Mouse (Mus musculus): Measurements from ENCODE around the gene Krt84. TPM values are rescaled to one million over a fixed set of nuclear protein-coding genes. Genes with fewer than 3 reads are reported as not detected.
"Not testable (repeated sequence)": the region's sequence is repeated elsewhere in the genome, so short reads cannot be mapped to it uniquely, and the experiment has no call there.

Gene Krt84
- not detected for total RNA-seq (2021)

- no peak for DNase-seq
Observed at GRCm38 (mm10) chr15:101532720-101533119, at the start of gene Krt84. Krt84 (minus strand) TSS chr15:101532820.

GRCm38 (mm10) chr15:101581701-101582100, 49.1 kb upstream of the Krt84 start:
- no peak for DNase-seq

DNA sequence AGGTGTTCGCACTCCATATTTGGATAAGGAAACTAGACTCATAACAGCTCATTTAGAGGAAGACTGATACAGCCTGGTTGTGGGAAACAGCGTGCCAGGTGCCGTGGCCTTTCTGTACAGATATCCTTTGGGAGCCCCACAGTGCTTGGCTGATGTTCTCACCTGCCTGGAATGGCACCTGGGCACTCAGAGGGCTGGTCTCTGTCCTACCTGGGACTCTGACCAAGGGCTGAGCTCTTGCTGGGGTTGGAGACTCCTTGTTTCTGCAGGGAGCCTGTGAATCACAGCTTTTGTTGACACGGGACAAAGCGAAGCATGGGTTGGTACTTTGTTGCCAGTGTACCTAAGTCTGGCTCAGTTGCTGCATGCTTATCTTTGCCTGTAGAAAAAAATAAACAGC, 42.9 kb upstream of the Krt84 start:
- DNase-seq, result no peak

GRCm38 (mm10) chr15:101573796-101574345, 41.3 kb upstream of the Krt84 start, which contains the start of gene Krt75:
Krt75 (minus strand) TSS chr15:101573904.
- no peak for DNase-seq

- DNase-seq, result no peak
Observed at GRCm38 (mm10) chr15:101567780-101568179, 35.2 kb upstream of the Krt84 start.

GRCm38 (mm10) chr15:101562850-101563249, 30.2 kb upstream of the Krt84 start, which contains the start of gene Krt90:
Krt90 (minus strand) TSS chr15:101562950.
- no peak for DNase-seq

DNA sequence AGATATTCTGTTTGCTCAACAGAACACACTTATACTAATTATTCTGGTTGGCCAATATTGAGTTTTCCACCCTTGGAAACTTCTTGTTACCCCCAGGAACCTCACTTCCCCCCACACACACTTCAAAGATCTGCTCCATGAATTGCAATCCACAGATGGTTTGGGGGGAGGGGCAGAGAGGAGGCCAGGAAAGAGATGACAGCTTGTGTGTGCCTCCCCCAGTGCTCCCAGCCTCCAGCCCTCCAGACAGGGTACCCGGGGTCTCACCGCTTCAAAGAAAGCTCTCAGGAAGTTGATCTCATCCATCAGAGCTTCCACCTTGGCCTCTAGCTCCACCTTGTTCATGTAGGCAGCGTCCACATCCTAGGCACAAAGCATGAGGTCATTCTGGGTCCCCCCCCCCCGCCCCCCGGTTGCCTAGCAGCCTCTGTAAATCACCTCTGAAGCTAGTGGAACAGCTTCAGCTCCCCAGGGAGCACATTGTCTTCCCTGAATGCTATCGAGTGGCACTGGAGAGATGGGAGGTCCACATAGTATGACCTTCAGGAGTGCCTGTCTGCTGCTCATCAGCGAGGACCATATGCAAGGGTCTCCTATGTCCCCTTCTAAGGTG, 25.5 kb upstream of the Krt84 start:
- no peak for DNase-seq

DNA sequence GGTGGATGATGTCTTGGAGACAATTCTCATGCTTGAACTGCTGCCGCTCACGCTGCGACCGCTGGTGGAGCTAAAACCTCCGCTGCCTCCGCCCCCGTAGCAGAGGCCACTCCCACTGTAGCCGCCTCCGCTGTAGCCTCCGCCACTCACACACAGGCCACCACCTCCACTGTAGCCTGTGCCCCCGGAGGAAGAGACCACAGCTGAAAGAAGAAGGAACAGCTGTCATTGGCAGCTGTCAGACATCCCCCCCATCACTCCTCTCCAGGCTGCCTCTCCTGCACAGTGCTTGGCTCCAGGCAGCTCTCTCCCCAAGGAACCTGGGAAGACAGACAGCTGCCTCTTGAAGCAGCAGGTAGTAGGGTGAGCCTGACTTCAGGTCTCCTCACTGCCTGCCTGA, 20.5 kb upstream of the Krt84 start:
- peak; percentile 48 for DNase-seq

GRCm38 (mm10) chr15:101552188-101552587, 19.6 kb upstream of the Krt84 start:
- no peak for DNase-seq

DNA sequence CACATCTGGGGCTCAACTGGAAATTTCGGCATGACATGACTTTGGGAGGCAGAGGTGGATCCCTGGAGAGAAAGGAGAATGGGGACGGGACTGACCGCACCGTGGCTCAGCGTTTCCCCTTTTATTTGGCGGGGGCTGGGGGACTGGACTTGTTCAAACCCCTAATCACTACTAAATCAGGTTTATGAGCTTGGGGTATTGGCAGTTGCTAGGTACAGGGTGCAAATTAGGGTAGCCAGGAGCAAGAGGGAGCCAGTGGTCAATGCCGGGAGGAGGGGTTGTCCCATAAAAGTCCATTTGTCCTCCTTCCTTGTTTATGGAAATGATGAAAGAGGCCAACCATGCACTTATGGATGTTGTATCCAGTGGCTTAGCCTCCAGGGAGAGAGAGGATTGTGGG, 17.9 kb upstream of the Krt84 start, which contains the start of gene Krt82:
Krt82 (minus strand) TSS at position 101 of the 400 bp plus-strand sequence.
- no peak for DNase-seq

GRCm38 (mm10) chr15:101544478-101544877, 11.9 kb upstream of the Krt84 start:
- no peak for DNase-seq

- DNase-seq, result no peak
Observed at GRCm38 (mm10) chr15:101542543-101542942, 9.9 kb upstream of the Krt84 start.

DNA sequence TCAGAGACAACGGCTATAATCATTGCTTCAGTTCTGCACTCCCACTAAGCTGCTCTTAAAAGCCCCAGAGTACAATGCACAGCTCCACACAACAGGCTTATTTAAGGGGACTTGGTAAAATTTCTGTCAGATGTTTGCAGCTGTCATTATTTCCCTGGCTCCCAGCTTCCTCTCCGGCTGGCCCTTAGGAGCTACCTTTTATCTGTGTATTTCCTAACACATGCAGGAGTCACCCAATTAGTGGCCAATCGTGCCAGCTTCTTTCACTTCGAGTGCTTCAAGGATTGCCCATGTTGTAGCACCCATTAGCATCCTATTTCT, 5.9 kb upstream of the Krt84 start:
- DNase-seq, result no peak

DNA sequence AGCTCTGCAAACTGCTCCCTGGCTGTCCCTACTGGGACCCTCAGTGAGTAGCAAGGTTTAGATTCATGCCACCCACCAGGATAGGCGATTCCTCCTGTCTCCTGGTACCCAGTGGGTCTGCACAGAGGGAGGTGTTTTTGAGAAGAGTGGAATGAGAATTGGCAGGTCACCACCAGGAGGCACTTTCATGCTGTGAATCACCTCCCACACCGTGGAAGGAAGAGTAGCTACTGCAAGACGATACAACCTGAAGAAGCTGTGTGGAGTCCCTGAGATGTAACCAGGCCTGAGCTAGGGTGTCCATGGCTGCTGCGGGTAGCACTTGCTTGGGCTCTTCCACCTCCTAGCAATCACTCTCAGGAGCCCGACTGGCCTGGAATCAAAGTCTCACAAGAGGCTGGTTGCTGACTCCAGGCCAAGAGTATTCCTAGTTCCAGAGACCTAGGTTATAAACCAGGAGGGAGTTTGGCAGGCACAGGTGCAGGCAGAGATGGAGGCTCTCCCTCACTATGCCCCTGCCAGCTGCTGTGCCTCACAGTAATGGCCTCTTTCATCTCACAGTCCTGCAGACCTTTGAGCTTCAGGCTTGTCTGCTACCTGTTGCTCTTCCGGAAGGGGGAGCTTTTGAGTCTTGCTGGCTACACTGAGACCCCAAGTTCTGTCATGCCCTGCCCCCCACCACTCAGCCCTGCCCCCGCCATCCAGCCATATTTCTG, 5.4 kb upstream of the Krt84 start:
- DNase-seq, result no peak

DNA sequence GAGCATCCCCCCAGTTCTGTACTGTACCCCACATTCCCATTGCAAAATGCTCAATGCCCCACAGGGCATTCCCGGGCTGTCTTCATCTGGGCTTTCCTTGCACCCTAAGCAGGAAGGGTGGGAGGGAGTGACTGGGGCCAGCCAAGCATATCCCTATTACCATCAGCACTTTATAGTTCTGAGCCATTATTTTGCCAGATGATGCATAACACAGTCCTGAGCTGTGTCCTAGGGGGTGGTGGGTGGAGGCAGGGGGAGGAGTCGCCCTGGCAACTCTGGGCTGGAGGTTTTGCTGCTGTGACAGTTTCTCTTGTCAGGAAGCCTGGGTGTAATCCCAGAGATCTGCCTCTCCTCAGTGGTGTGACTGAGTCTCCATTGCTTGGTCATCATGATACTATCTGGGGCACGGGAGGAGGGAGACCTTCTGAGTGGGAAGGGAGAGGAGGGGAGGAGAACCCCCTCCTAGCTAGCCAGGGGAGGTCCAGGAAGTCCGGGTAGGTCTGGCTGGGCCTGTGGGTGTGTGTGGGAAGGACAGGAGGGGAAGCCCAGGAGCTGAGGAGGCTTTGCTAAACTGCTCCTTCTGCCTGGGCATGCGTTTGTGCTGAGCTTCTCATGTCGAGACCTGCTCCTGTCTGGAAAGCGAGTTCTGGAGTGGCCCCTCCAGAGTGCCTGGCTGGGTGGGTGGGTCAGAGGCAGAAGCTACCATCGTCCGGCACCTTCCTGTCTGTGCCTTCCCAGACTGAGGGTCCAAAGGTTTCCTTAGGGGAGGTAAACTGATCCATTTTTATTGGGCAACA, 3.6 kb upstream of the Krt84 start:
- DNase-seq, result no peak

GRCm38 (mm10) chr15:101522556-101523232, 9.9 kb downstream of the Krt84 start:
- DNase-seq, result no peak

DNA sequence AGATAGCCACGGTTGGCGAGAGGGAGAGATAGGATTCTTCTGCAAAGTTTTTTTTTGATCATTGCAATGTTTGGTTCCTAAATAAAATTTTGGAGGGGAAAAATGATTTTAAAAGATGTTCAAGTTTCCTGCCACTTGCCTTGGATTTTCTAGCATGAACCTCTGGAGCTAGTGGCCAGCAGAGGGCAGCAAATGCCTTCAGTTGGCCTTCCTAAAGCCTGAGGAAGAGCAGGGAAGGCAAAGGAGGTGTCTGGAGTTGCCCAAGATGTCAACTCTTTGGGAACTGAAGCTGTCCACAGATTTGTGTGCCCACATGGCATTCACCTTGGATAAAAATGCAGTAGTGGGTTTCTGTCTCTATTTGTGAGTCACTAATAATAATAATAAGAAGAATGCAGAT, 12.8 kb downstream of the Krt84 start:
- DNase-seq, result peak; percentile 84

- not testable (repeated sequence) for DNase-seq
Observed at GRCm38 (mm10) chr15:101517161-101517560, 15.5 kb downstream of the Krt84 start, which contains the start of gene Gm49425. Gm49425 (minus strand) TSS chr15:101517261.

- no peak for DNase-seq
Observed at GRCm38 (mm10) chr15:101508247-101508646, 24.4 kb downstream of the Krt84 start.

DNA sequence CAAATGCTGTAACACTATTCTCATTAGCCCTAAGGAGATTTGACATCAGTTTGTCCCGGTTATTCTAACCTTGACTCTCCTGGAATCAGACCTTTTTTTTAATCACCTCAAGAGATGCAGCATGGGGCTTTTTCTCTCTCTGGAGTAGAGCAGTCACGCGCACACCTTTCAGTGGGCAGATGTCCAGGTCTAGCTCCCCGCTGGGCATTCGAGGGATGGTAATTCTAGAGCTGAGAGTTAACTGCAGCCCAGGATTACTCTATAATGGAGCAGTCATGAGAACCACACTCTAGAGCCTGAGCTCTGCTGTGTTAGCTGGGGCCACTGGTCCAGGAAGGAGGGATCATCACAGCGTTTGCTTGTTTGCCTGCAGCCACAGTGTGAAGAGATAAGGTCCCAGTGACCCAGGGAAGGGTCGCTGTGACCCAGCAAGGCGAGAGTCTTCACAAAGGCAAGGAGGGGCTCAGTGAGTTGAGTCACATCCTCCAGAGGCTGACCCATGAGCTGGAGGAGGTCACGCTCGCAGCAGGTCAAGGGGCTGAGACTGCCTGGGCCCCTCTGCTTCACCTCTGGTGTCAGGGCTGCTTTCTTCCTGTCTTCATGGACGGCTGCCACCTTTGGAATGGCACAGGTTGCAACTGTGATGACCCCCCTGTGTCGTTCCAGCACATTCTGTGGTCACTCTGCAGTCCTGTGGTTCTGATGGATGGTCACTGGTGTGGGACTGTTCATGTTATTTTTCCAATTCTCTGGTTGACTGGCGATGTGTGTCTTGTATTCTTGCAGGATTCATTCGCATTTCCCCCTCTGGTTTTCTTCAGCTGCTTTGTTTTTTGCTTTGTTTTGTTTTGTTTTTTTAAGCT, 25.5 kb downstream of the Krt84 start:
- no peak for DNase-seq

DNA sequence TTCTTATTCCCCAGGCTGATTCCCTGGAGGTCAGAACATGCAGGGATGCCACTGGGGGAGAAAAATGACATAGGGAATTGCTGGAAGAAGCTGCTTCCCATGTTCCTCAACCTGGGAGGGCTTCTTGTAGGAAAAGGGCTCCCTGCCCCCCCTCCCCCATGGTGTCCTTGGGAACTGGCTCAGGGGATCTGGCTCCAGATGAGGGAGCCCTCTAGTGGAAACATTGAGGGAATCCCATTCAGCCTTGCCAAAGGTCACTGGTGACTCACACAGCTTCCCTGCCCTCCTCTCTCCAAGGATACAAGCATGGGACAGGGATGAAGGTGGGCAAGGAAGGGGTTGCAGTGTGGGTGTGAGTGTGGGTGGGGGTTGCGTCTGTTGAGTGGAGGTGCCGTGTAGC, 35.4 kb downstream of the Krt84 start:
- peak; percentile 46 for DNase-seq
